Mouse (Mus musculus) CD8-positive naive resting alpha-beta T cell, adult 2 months (primary cell): Measurements from ENCODE around the gene Pus10.
A peak's percentile ranks its signal among the peaks of the same experiment; 100 is the strongest.
"Not testable (repeated sequence)": the region's sequence is repeated elsewhere in the genome, so short reads cannot be mapped to it uniquely, and the experiment has no call there.

ENCODE experiments used
- DNase-seq, 2 experiments: peaks; one replicate each; pipeline ENCODE4 v3.0.0; 2022; ENCODE audit warnings: low read depth in 2 of 2, low spot score in 2 of 2

The Pus10 gene

GRCm38 (mm10) chr11:23754329-23754728 is 88.9 kb downstream of the Pus10 start:
- DNase-seq = no peak

- DNase-seq = no peak
Observed at GRCm38 (mm10) chr11:23758218-23758617, 92.7 kb downstream of the Pus10 start.

- DNase-seq = no peak
Observed at GRCm38 (mm10) chr11:23762635-23763034, 97.2 kb downstream of the Pus10 start.

- not testable (repeated sequence) for DNase-seq
Observed at GRCm38 (mm10) chr11:23767369-23767768, 101.9 kb downstream of the Pus10 start.

- DNase-seq = no peak
Observed at GRCm38 (mm10) chr11:23767928-23768327, 102.5 kb downstream of the Pus10 start.

GRCm38 (mm10) chr11:23769033-23769432 is 103.6 kb downstream of the Pus10 start:
- no peak for DNase-seq

- peak; percentile 16 to 37 for DNase-seq
Observed at GRCm38 (mm10) chr11:23769686-23770509, 104.4 kb downstream of the Pus10 start.

- no peak for DNase-seq
Observed at GRCm38 (mm10) chr11:23770510-23770759, 105.0 kb downstream of the Pus10 start.

GRCm38 (mm10) chr11:23770760-23771506 is 105.5 kb downstream of the Pus10 start, which contains the start of gene Rel:
TSS of gene Rel (minus strand) at chr11:23770970.
- peak; percentile 82 to 85 for DNase-seq

GRCm38 (mm10) chr11:23771507-23772097 is 106.1 kb downstream of the Pus10 start:
- DNase-seq = no peak

GRCm38 (mm10) chr11:23772471-23772870 is 107.0 kb downstream of the Pus10 start:
- DNase-seq = no peak

- DNase-seq = no peak
Observed at GRCm38 (mm10) chr11:23778787-23779201, 113.3 kb downstream of the Pus10 start.

GRCm38 (mm10) chr11:23782038-23782437 is 116.6 kb downstream of the Pus10 start:
- DNase-seq = no peak
